Mouse (Mus musculus) bone marrow, adult 2 months (tissue): ENCODE results near the gene Pomt1. TPM values are rescaled to one million over a fixed set of nuclear protein-coding genes. Genes with fewer than 3 reads are reported as not detected.
A peak's percentile ranks its signal among the peaks of the same experiment; 100 is the strongest.

Experiments
- H3K27ac ChIP-seq: fragments of 200-500 bp; 2 replicates; pipeline ENCODE4 v1.5.1; 2012; ENCODE audit warnings: low read depth, mild to moderate bottlenecking, control low read depth, inconsistent platforms, low read length; ENCODE audit not compliant: control insufficient read depth, poor library complexity, insufficient read depth
- H3K4me1 ChIP-seq: fragments of 200-500 bp; 2 replicates; pipeline ENCODE4 v1.6.1; 2011; ENCODE audit warnings: low read length; ENCODE audit not compliant: control insufficient read depth, insufficient read depth
- H3K4me3 ChIP-seq: fragments of 200-500 bp; replicated peaks from 2 replicates; pipeline ENCODE3; 2011; ENCODE audit warnings: mild to moderate bottlenecking, low read depth, low read length, control low read depth; ENCODE audit not compliant: control insufficient read depth
- CTCF ChIP-seq: fragments of 200-500 bp; IDR thresholded peaks from 2 replicates; pipeline ENCODE4 v1.5.1; 2011; ENCODE audit warnings: low read length, control low read depth; ENCODE audit not compliant: control insufficient read depth, insufficient read depth
- POLR2A ChIP-seq: fragments of 200-500 bp; IDR thresholded peaks from 2 replicates; pipeline ENCODE4 v1.6.1; 2011; ENCODE audit warnings: low read depth, mild to moderate bottlenecking, control low read depth, low read length, borderline replicate concordance; ENCODE audit not compliant: control insufficient read depth
- whole genome bisulfite sequencing: fragments of 180-500 bp; shearing (Covaris S2); methylation state at CpG from one replicate; pipeline ENCODE4 v1.1.7; 2018; 5-methylcytosine and 5-hydroxymethylcytosine counted together
- polyA plus RNA-seq: library from polyadenylated mRNA; stranded (reverse); fragments of >200 nt; gene quantifications from 2 replicates; pipeline ENCODE4 v1.2.4, GENCODE M21; 2011; ENCODE audit warnings: low replicate concordance; ENCODE audit not compliant: missing spikeins, insufficient read depth, insufficient read length

The Pomt1 gene
- polyA plus RNA-seq, 1 experiment = 16.2 TPM

- WGBS = under 1% methylated on average over 20 of the region's 20 CpGs
- peak overlapping the region; percentile 82 for H3K4me3 ChIP-seq
- peak overlapping the region; percentile 66 for H3K27ac ChIP-seq
- no peaks in the 10 kb centered on the region for H3K4me1 ChIP-seq
- TF ChIP-seq POLR2A (no peak), CTCF (peak; percentile 18; the same call in 1 of the 2 replicates)
Observed at GRCm38 (mm10) chr2:32236760-32237487, 534 bp downstream of the Pomt1 start.

DNA sequence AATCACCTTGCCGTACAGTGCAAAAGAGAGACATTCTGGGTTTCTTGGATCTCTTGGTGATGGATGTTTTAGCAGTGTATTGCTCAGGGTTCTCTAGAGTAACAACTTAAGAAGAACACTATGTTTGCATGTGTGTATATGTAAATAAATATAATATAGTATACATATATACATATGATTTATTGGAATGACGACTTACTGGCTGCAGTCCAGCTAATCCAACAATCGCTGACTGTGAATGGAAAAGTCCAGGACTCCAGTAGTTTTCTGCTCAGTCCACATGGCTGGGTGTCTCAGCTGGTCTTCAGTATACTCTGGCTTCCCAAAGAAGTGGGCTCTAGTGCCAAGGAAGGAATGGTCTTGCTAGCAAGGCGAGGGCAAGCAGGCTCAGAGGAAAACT is 1.2 kb downstream of the Pomt1 start:
- no peak overlapping the region for H3K27ac ChIP-seq
- no peak overlapping the region for H3K4me3 ChIP-seq
- H3K4me1 ChIP-seq = no peaks in the 10 kb centered on the region
- TF ChIP-seq POLR2A (no peak), CTCF (no peak)
- 32% methylated on average over 4 of the region's 4 CpGs for WGBS

- WGBS = 73% methylated on average over 9 of the region's 9 CpGs
- TF ChIP-seq CTCF (no peak), POLR2A (no peak)
- H3K4me1 ChIP-seq = no peaks in the 10 kb centered on the region
- H3K4me3 ChIP-seq = no peak overlapping the region
- H3K27ac ChIP-seq = no peak overlapping the region
Observed at GRCm38 (mm10) chr2:32238708-32239435, 2.5 kb downstream of the Pomt1 start.

DNA sequence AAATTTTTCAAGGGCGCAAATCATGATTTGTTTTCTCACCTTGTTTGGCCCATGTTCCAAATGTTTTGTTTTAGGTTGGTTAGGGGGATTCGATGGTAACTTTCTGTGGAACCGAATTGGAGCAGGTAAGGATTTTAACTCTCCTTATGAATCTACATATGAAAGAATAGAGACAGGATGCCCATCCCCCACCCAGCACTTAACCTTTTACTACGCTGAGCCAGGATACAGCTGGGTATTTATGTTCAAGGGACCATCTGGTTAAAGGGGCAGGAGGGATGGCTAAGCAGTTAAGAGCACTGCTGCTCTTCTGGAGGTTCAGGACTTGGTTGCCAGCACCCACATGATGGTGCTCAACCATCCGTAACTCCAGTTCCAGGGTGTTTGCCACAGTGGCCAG is 4.2 kb downstream of the Pomt1 start:
- TF ChIP-seq CTCF (no peak), POLR2A (no peak)
- WGBS = 86% methylated on average over 5 of the region's 5 CpGs
- Histone ChIP-seq H3K4me3 (no peak overlapping the region), H3K4me1 (no peaks in the 10 kb centered on the region), H3K27ac (no peak overlapping the region)

GRCm38 (mm10) chr2:32242986-32243385 is 6.6 kb downstream of the Pomt1 start:
- no peak for TF ChIP-seq CTCF
- TF ChIP-seq POLR2A = no peak
- Histone ChIP-seq H3K27ac (no peak overlapping the region), H3K4me1 (no peaks in the 10 kb centered on the region), H3K4me3 (no peak overlapping the region)
- 81% methylated on average over 4 of the region's 4 CpGs for WGBS

- TF ChIP-seq CTCF (no peak), POLR2A (no peak)
- Histone ChIP-seq H3K4me3 (no peak overlapping the region), H3K4me1 (no peaks in the 10 kb centered on the region), H3K27ac (no peak overlapping the region)
- 76% methylated on average over 4 of the region's 4 CpGs for WGBS
Observed at GRCm38 (mm10) chr2:32246741-32247140, 10.4 kb downstream of the Pomt1 start.

- WGBS = 79% methylated on average over 10 of the region's 10 CpGs
- H3K4me1 ChIP-seq = no peaks in the 10 kb centered on the region
- no peak overlapping the region for H3K27ac ChIP-seq
- no peak overlapping the region for H3K4me3 ChIP-seq
- TF ChIP-seq POLR2A (no peak), CTCF (no peak)
Observed at GRCm38 (mm10) chr2:32248377-32249361, 12.3 kb downstream of the Pomt1 start.

GRCm38 (mm10) chr2:32251791-32252527 is 15.6 kb downstream of the Pomt1 start:
- WGBS = 79% methylated on average over 12 of the region's 12 CpGs
- TF ChIP-seq POLR2A (no peak), CTCF (no peak)
- Histone ChIP-seq H3K4me1 (no peaks in the 10 kb centered on the region), H3K4me3 (no peak overlapping the region), H3K27ac (no peak overlapping the region)
